Mouse (Mus musculus): Measurements from ENCODE around the gene Kncn. TPM values are rescaled to one million over a fixed set of nuclear protein-coding genes. Genes with fewer than 3 reads are reported as not detected.

Kncn gene
- polyA plus RNA-seq, 1 experiment from 2014 or later, result not detected

DNA sequence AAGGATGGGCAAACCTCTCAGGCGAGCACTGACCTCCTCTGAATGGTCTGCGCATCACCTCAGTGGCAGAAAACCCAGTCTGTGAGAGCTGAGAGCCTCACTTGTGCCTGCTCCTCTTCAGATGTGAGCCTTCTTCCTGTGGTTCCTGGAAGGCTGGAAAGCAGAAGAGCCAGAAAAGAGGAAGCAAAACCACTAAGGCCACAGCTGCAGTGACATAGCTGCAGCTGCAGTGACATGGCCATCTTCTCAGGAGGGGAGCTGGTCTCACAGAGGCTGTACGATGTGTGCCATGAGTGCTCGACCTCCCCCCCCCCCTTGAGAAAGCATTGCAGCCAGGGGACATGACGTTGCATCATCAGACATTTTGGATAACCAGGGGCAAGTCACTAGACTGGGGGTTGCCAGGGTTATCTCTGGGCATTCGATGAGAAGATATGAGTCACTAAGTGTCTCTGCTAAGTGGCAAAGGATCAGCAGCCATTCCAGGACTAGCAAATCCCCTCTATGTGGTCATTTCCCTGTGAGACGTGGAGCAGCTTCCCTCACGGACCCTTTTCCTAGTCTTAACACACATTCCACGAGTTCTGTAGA lies 26.8 kb upstream of the Kncn start:
- H3K4me1 ChIP-seq (ENCODE audit: control insufficient read depth, insufficient read depth, low read length), result peaks cover 12% of the 10 kb centered on the region
- H3K9me3 ChIP-seq (replicated peaks; ENCODE audit: control insufficient read depth, low read length), result no peaks in the 10 kb centered on the region
- no peak overlapping the region for H3K4me3 ChIP-seq (ENCODE audit: low read depth, low read length)
- no peak overlapping the region for H3K27ac ChIP-seq (ENCODE audit: low read depth, low read length)
- H3K9ac ChIP-seq (ENCODE audit: low read depth, low read length), result no peak overlapping the region
- WGBS (ENCODE audit: insufficient replicate concordance), result 67% methylated on average over 9 of the region's 9 CpGs
- H3K27me3 ChIP-seq (ENCODE audit: control insufficient read depth, insufficient read depth, low read length), result no peaks in the 10 kb centered on the region
- peaks cover 9% of the 10 kb centered on the region; the same call in 1 of the 2 replicates for H3K36me3 ChIP-seq (ENCODE audit: control insufficient read depth, insufficient read depth, low read length)
- ATAC-seq (replicated peaks; ENCODE audit: insufficient number of reproducible peaks, low FRiP score, low TSS enrichment), result no peak
- no peak overlapping the region for H3K4me2 ChIP-seq

DNA sequence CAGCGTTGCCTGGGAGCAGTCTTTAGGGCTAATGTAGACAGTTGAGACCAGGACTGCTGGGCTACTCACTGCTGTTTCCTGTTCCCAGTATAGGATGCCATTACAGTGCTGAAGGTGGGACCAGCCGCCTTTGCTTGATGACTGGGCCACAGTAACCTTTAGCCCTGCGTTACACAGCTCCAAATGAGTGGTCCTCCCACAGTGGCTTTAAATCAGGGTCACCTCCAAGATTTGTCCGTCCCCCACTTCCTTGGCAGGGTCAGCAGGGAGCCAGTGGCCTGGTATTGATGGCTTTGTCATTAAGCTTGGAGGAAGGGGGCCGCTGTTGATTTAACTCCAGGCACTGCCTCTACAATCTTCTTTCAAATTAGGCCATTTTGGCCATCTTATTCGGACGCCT lies 20.8 kb upstream of the Kncn start:
- Histone ChIP-seq H3K4me3 (ENCODE audit: low read depth, low read length) (no peak overlapping the region), H3K9me3 (replicated peaks; ENCODE audit: control insufficient read depth, low read length) (no peaks in the 10 kb centered on the region), H3K36me3 (ENCODE audit: control insufficient read depth, insufficient read depth, low read length) (peaks cover 13% of the 10 kb centered on the region), H3K27ac (ENCODE audit: low read depth, low read length) (no peak overlapping the region), H3K27me3 (ENCODE audit: control insufficient read depth, insufficient read depth, low read length) (no peaks in the 10 kb centered on the region), H3K4me2 (no peak overlapping the region), H3K4me1 (ENCODE audit: control insufficient read depth, insufficient read depth, low read length) (no peaks in the 10 kb centered on the region), H3K9ac (ENCODE audit: low read depth, low read length) (no peak overlapping the region)
- WGBS (ENCODE audit: insufficient replicate concordance), result 83% methylated on average over 7 of the region's 7 CpGs
- ATAC-seq (replicated peaks; ENCODE audit: insufficient number of reproducible peaks, low FRiP score, low TSS enrichment), result no peak

DNA sequence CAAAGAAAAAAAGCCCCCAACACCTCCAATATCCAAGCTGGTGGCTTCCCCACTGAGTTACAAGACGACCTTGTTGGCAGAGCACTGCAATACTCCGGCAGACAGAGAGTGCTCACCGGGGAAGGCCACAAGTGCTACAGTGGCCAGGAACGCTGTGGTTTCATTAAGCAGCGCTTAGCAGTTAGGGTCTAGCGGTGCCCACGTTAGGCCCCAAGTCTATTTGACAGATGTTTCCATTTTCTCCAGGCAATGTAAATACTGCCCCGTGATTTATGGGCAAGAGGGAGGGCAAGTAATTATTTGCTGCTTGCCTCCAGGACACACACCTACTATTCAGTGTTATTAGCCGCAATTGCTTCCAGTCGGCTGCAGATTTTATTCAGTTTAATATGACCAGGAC lies 20.3 kb upstream of the Kncn start:
- Histone ChIP-seq H3K9me3 (replicated peaks; ENCODE audit: control insufficient read depth, low read length) (no peaks in the 10 kb centered on the region), H3K36me3 (ENCODE audit: control insufficient read depth, insufficient read depth, low read length) (peaks cover 13% of the 10 kb centered on the region), H3K4me2 (no peak overlapping the region), H3K27ac (ENCODE audit: low read depth, low read length) (no peak overlapping the region), H3K27me3 (ENCODE audit: control insufficient read depth, insufficient read depth, low read length) (no peaks in the 10 kb centered on the region), H3K4me1 (ENCODE audit: control insufficient read depth, insufficient read depth, low read length) (no peaks in the 10 kb centered on the region), H3K4me3 (ENCODE audit: low read depth, low read length) (no peak overlapping the region), H3K9ac (ENCODE audit: low read depth, low read length) (no peak overlapping the region)
- 68% methylated on average over 10 of the region's 10 CpGs for WGBS (ENCODE audit: insufficient replicate concordance)
- no peak for ATAC-seq (replicated peaks; ENCODE audit: insufficient number of reproducible peaks, low FRiP score, low TSS enrichment)

DNA sequence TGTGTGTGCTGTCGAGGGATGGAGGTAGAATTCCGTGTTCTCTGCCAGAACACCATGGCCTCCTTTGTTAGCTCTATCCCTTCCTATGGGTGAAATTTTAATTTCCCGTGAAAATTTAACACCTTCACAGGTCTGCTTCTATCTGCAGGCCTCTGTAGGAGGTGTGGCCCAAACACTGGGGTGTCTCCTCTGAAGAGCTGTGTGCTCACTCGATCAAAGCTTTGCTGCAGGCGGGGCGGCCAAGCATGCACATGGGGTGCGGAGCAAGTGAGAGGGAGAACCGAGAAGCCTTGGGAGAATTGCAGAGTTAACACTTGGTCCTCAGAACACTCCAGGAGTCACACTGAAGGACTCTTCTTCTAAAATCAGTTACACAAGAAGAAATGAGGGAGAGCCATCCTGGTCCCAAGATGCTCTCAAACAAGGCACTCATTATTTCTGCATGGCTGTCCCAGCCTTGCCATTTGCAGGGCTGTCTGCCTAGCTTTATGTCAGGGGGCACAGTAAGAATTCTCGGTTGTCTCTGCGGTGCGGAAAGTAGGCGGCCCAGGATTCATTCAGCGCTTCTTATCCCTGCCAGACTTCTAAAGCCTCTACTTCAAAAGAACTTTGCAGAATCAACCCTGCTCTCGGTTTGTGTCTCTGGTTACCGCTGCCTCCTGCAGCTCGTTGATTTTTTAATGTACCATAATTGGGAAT lies 14.5 kb upstream of the Kncn start:
- Histone ChIP-seq H3K36me3 (ENCODE audit: control insufficient read depth, insufficient read depth, low read length) (peaks cover 4% of the 10 kb centered on the region), H3K4me1 (ENCODE audit: control insufficient read depth, insufficient read depth, low read length) (no peaks in the 10 kb centered on the region), H3K4me2 (no peak overlapping the region), H3K9me3 (replicated peaks; ENCODE audit: control insufficient read depth, low read length) (no peaks in the 10 kb centered on the region), H3K9ac (ENCODE audit: low read depth, low read length) (no peak overlapping the region), H3K4me3 (ENCODE audit: low read depth, low read length) (no peak overlapping the region), H3K27me3 (ENCODE audit: control insufficient read depth, insufficient read depth, low read length) (no peaks in the 10 kb centered on the region), H3K27ac (ENCODE audit: low read depth, low read length) (no peak overlapping the region)
- 38% methylated on average over 16 of the region's 16 CpGs for WGBS (ENCODE audit: insufficient replicate concordance)
- no peak for ATAC-seq (replicated peaks; ENCODE audit: insufficient number of reproducible peaks, low FRiP score, low TSS enrichment)

DNA sequence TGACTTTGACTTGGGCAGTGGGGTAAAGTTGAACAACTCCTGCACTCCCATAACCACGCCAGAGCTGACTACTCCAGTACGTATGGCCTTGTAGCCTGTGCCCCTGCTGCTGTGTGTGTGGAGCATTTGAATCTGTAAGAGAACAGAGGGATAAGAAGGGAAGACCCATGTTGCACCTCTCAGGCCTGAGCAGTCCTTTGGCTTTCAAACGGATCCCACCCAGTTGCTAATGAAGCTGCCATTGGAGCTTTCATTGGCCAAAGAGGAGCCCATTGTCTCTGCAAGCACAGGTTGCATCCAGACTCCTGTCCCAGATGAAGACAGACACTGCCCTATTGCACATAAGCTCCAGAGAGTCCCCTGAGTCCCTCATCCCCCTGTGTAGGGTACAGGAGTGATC lies 11.0 kb upstream of the Kncn start:
- WGBS (ENCODE audit: insufficient replicate concordance), result 84% methylated on average over 3 of the region's 3 CpGs
- peaks cover 7% of the 10 kb centered on the region for H3K36me3 ChIP-seq (ENCODE audit: control insufficient read depth, insufficient read depth, low read length)
- no peak for ATAC-seq (replicated peaks; ENCODE audit: insufficient number of reproducible peaks, low FRiP score, low TSS enrichment)

DNA sequence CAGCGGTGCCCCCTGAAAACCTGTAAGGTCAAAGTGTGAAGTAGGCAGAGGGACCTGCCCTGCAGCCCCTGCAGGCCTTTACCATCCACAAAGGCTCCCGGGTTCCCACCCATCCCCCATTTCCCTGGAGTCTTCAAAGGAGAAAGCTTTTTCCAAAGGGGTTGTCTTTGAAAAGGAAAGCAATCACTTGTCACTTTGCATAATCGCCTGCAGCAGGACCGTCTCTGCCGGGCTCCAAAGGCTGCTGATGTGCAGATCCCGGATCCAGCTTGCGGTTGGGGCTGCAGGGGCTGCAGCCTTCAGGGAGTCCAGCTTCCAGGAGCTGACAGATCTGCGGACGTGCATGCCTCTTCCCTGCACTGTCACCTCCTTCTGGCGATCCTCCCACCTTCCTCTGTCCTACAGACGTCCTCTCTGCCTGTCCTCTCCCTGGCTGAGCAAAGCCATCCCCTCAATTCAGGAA lies 6.0 kb upstream of the Kncn start:
- H3K9ac ChIP-seq (ENCODE audit: low read depth, low read length), result no peak overlapping the region
- H3K27ac ChIP-seq (ENCODE audit: low read depth, low read length), result no peak overlapping the region
- peak; percentile 58; the same call in 1 of the 2 replicates for ATAC-seq (replicated peaks; ENCODE audit: insufficient number of reproducible peaks, low FRiP score, low TSS enrichment)
- H3K4me3 ChIP-seq (ENCODE audit: low read depth, low read length), result no peak overlapping the region
- no peaks in the 10 kb centered on the region; the same call in 1 of the 2 replicates for H3K27me3 ChIP-seq (ENCODE audit: control insufficient read depth, insufficient read depth, low read length)
- no peaks in the 10 kb centered on the region for H3K9me3 ChIP-seq (replicated peaks; ENCODE audit: control insufficient read depth, low read length)
- H3K4me1 ChIP-seq (ENCODE audit: control insufficient read depth, insufficient read depth, low read length), result peaks cover 9% of the 10 kb centered on the region
- peak overlapping the region; percentile 54 for H3K4me2 ChIP-seq
- 5% methylated on average over 11 of the region's 11 CpGs for WGBS (ENCODE audit: insufficient replicate concordance)
- peaks cover 3% of the 10 kb centered on the region; the same call in 1 of the 2 replicates for H3K36me3 ChIP-seq (ENCODE audit: control insufficient read depth, insufficient read depth, low read length)

More for the DNA sequence above, 11.0 kb upstream of the Kncn start:
- Histone ChIP-seq H3K27me3 (ENCODE audit: control insufficient read depth, insufficient read depth, low read length) (no peaks in the 10 kb centered on the region), H3K4me2 (no peak overlapping the region), H3K27ac (ENCODE audit: low read depth, low read length) (no peak overlapping the region), H3K9me3 (replicated peaks; ENCODE audit: control insufficient read depth, low read length) (no peaks in the 10 kb centered on the region), H3K4me3 (ENCODE audit: low read depth, low read length) (no peak overlapping the region), H3K9ac (ENCODE audit: low read depth, low read length) (no peak overlapping the region), H3K4me1 (ENCODE audit: control insufficient read depth, insufficient read depth, low read length) (peaks cover 6% of the 10 kb centered on the region)

DNA sequence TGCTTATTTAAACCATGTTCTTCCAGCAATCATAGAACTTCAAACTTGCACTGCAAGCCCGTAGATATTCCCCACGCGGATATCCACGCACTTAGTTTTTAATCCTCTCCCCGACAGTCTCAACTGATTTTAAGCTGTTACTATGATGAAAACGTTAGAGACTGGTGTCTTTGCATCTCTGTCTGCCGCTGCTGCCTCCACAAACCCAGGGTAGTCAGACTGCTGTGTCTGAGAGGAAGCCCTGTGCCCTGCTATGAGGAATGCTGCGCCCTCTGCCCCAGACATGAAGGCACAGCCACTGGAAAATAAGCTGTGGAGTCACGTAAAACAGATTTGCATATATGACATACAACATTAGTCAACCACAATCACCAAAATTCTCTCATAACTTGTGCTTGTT lies 5.4 kb upstream of the Kncn start:
- H3K4me2 ChIP-seq, result no peak overlapping the region; the same call in 1 of the 2 replicates
- H3K9me3 ChIP-seq (replicated peaks; ENCODE audit: control insufficient read depth, low read length), result no peaks in the 10 kb centered on the region
- H3K9ac ChIP-seq (ENCODE audit: low read depth, low read length), result no peak overlapping the region
- H3K36me3 ChIP-seq (ENCODE audit: control insufficient read depth, insufficient read depth, low read length), result peaks cover 3% of the 10 kb centered on the region; the same call in 1 of the 2 replicates
- no peak overlapping the region for H3K27ac ChIP-seq (ENCODE audit: low read depth, low read length)
- no peak for ATAC-seq (replicated peaks; ENCODE audit: insufficient number of reproducible peaks, low FRiP score, low TSS enrichment)
- H3K27me3 ChIP-seq (ENCODE audit: control insufficient read depth, insufficient read depth, low read length), result no peaks in the 10 kb centered on the region; the same call in 1 of the 2 replicates
- WGBS (ENCODE audit: insufficient replicate concordance), result 45% methylated on average over 9 of the region's 9 CpGs
- H3K4me1 ChIP-seq (ENCODE audit: control insufficient read depth, insufficient read depth, low read length), result peaks cover 9% of the 10 kb centered on the region
- no peak overlapping the region for H3K4me3 ChIP-seq (ENCODE audit: low read depth, low read length)

DNA sequence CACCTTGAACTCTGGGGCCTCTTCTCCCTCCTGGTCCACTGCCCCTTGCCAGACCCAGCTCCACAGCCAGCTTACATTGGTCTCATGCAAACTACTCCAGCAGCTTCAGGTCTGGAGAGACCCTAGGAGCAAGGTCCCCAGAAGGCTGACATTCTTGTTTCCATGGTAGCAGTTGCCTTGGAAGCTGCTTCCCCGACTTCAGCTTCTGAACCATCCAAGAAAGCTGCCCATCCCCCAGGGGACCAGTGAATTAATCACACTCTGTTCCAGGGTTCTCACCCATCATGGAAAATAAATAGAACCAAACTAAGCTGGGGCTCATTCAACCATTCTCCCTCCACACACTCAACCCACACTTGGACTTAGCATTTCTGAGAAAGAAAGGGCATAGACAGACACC lies 3.0 kb upstream of the Kncn start:
- peaks cover 9% of the 10 kb centered on the region for H3K4me1 ChIP-seq (ENCODE audit: control insufficient read depth, insufficient read depth, low read length)
- H3K27ac ChIP-seq (ENCODE audit: low read depth, low read length), result no peak overlapping the region
- no peak overlapping the region for H3K9ac ChIP-seq (ENCODE audit: low read depth, low read length)
- no peaks in the 10 kb centered on the region for H3K9me3 ChIP-seq (replicated peaks; ENCODE audit: control insufficient read depth, low read length)
- whole genome bisulfite sequencing (ENCODE audit: insufficient replicate concordance), result 27% methylated on average over 1 of the region's 1 CpGs
- H3K27me3 ChIP-seq (ENCODE audit: control insufficient read depth, insufficient read depth, low read length), result no peaks in the 10 kb centered on the region; the same call in 1 of the 2 replicates
- H3K4me2 ChIP-seq, result no peak overlapping the region
- no peaks in the 10 kb centered on the region for H3K36me3 ChIP-seq (ENCODE audit: control insufficient read depth, insufficient read depth, low read length)
- no peak for ATAC-seq (replicated peaks; ENCODE audit: insufficient number of reproducible peaks, low FRiP score, low TSS enrichment)
- H3K4me3 ChIP-seq (ENCODE audit: low read depth, low read length), result no peak overlapping the region
